Mouse (Mus musculus): ENCODE measurements around the gene Ccdc3. TPM values are rescaled to one million over a fixed set of nuclear protein-coding genes. Genes with fewer than 3 reads are reported as not detected.

Gene Ccdc3
- polyA plus RNA-seq, 1 experiment from 2014 or later, result 10.9 TPM

- Histone ChIP-seq H3K4me2 (replicated peaks) (no peak overlapping the region), H3K9me3 (no peaks in the 10 kb centered on the region), H3K4me3 (no peak overlapping the region), H3K4me1 (peaks cover 9% of the 10 kb centered on the region; the same call in 1 of the 2 replicates), H3K36me3 (no peaks in the 10 kb centered on the region), H3K27me3 (replicated peaks) (no peaks in the 10 kb centered on the region), H3K9ac (no peak overlapping the region), H3K27ac (no peak overlapping the region)
- 59% methylated on average over 5 of the region's 5 CpGs for WGBS
- no peak for ATAC-seq (ENCODE audit: low FRiP score, low read depth)
Observed at GRCm38 (mm10) chr2:5162756-5163155, 25.2 kb downstream of the Ccdc3 start.

GRCm38 (mm10) chr2:5165941-5166361 lies 28.4 kb downstream of the Ccdc3 start:
- no peak for ATAC-seq (ENCODE audit: low FRiP score, low read depth)
- 47% methylated on average over 4 of the region's 4 CpGs for WGBS
- Histone ChIP-seq H3K4me2 (replicated peaks) (no peak overlapping the region), H3K9ac (no peak overlapping the region), H3K27ac (no peak overlapping the region), H3K4me1 (0 out of 2 replicates have a peak, but pooled peaks cover 3% of the 10 kb centered on the region), H3K27me3 (replicated peaks) (no peaks in the 10 kb centered on the region), H3K4me3 (no peak overlapping the region), H3K9me3 (no peaks in the 10 kb centered on the region), H3K36me3 (no peaks in the 10 kb centered on the region)

- no peak overlapping the region for H3K9ac ChIP-seq
- no peaks in the 10 kb centered on the region for H3K36me3 ChIP-seq
- ATAC-seq (ENCODE audit: low FRiP score, low read depth), result no peak
- no peak overlapping the region for H3K4me3 ChIP-seq
- H3K4me2 ChIP-seq (replicated peaks), result no peak overlapping the region
- no peaks in the 10 kb centered on the region for H3K27me3 ChIP-seq (replicated peaks)
- H3K4me1 ChIP-seq, result 0 out of 2 replicates have a peak, but pooled peaks cover 3% of the 10 kb centered on the region
- H3K9me3 ChIP-seq, result no peaks in the 10 kb centered on the region
- WGBS, result 88% methylated on average over 2 of the region's 2 CpGs
- H3K27ac ChIP-seq, result no peak overlapping the region
Observed at GRCm38 (mm10) chr2:5166796-5167195, 29.2 kb downstream of the Ccdc3 start.

GRCm38 (mm10) chr2:5170815-5171214 lies 33.2 kb downstream of the Ccdc3 start:
- no peak for ATAC-seq (ENCODE audit: low FRiP score, low read depth)
- H3K4me3 ChIP-seq, result no peak overlapping the region
- no peak overlapping the region for H3K27ac ChIP-seq
- H3K36me3 ChIP-seq, result no peaks in the 10 kb centered on the region
- no peak overlapping the region for H3K4me2 ChIP-seq (replicated peaks)
- no peaks in the 10 kb centered on the region for H3K9me3 ChIP-seq
- H3K27me3 ChIP-seq (replicated peaks), result no peaks in the 10 kb centered on the region
- no peak overlapping the region for H3K9ac ChIP-seq
- 84% methylated on average over 4 of the region's 4 CpGs for WGBS
- H3K4me1 ChIP-seq, result no peaks in the 10 kb centered on the region

- WGBS, result 76% methylated on average over 5 of the region's 5 CpGs
- no peak overlapping the region for H3K4me2 ChIP-seq (replicated peaks)
- 0 out of 2 replicates have a peak, but pooled peaks cover 1% of the 10 kb centered on the region for H3K9me3 ChIP-seq
Observed at GRCm38 (mm10) chr2:5171301-5172000, 33.9 kb downstream of the Ccdc3 start.

GRCm38 (mm10) chr2:5172773-5173172 lies 35.2 kb downstream of the Ccdc3 start:
- Histone ChIP-seq H3K9me3 (0 out of 2 replicates have a peak, but pooled peaks cover 7% of the 10 kb centered on the region), H3K27ac (no peak overlapping the region), H3K9ac (no peak overlapping the region), H3K4me3 (no peak overlapping the region), H3K36me3 (no peaks in the 10 kb centered on the region), H3K4me1 (no peaks in the 10 kb centered on the region), H3K4me2 (replicated peaks) (no peak overlapping the region), H3K27me3 (replicated peaks) (no peaks in the 10 kb centered on the region)
- 83% methylated on average over 2 of the region's 2 CpGs for WGBS
- ATAC-seq (ENCODE audit: low FRiP score, low read depth), result no peak

More at GRCm38 (mm10) chr2:5171301-5172000, 33.9 kb downstream of the Ccdc3 start:
- no peaks in the 10 kb centered on the region for H3K27me3 ChIP-seq (replicated peaks)
- no peaks in the 10 kb centered on the region for H3K4me1 ChIP-seq
- H3K27ac ChIP-seq, result no peak overlapping the region
- H3K4me3 ChIP-seq, result no peak overlapping the region
- no peak overlapping the region for H3K9ac ChIP-seq
- no peaks in the 10 kb centered on the region for H3K36me3 ChIP-seq
- no peak for ATAC-seq (ENCODE audit: low FRiP score, low read depth)

GRCm38 (mm10) chr2:5174716-5175115 lies 37.1 kb downstream of the Ccdc3 start:
- H3K9ac ChIP-seq, result no peak overlapping the region
- H3K27me3 ChIP-seq (replicated peaks), result no peaks in the 10 kb centered on the region
- no peak overlapping the region for H3K4me3 ChIP-seq
- ATAC-seq (ENCODE audit: low FRiP score, low read depth), result no peak
- H3K4me1 ChIP-seq, result no peaks in the 10 kb centered on the region
- no peak overlapping the region for H3K4me2 ChIP-seq (replicated peaks)
- no peak overlapping the region for H3K27ac ChIP-seq
- 0 out of 2 replicates have a peak, but pooled peaks cover 7% of the 10 kb centered on the region for H3K9me3 ChIP-seq
- H3K36me3 ChIP-seq, result no peaks in the 10 kb centered on the region

- ATAC-seq (ENCODE audit: low FRiP score, low read depth), result no peak
- no peaks in the 10 kb centered on the region for H3K36me3 ChIP-seq
- H3K27me3 ChIP-seq (replicated peaks), result no peaks in the 10 kb centered on the region
- no peak overlapping the region for H3K4me3 ChIP-seq
- no peak overlapping the region for H3K9ac ChIP-seq
- H3K4me1 ChIP-seq, result no peaks in the 10 kb centered on the region; the same call in 1 of the 2 replicates
- WGBS, result 67% methylated on average over 5 of the region's 5 CpGs
- no peak overlapping the region for H3K27ac ChIP-seq
- 0 out of 2 replicates have a peak, but pooled peaks cover 3% of the 10 kb centered on the region for H3K9me3 ChIP-seq
- H3K4me2 ChIP-seq (replicated peaks), result no peak overlapping the region
Observed at GRCm38 (mm10) chr2:5181462-5182443, 44.2 kb downstream of the Ccdc3 start.

GRCm38 (mm10) chr2:5184166-5184565 lies 46.6 kb downstream of the Ccdc3 start:
- WGBS, result 80% methylated on average over 4 of the region's 4 CpGs
- Histone ChIP-seq H3K27me3 (replicated peaks) (no peaks in the 10 kb centered on the region), H3K9ac (no peak overlapping the region), H3K4me3 (no peak overlapping the region), H3K4me2 (replicated peaks) (no peak overlapping the region), H3K27ac (no peak overlapping the region), H3K4me1 (no peaks in the 10 kb centered on the region; the same call in 1 of the 2 replicates), H3K36me3 (no peaks in the 10 kb centered on the region), H3K9me3 (no peaks in the 10 kb centered on the region)
- ATAC-seq (ENCODE audit: low FRiP score, low read depth), result no peak

GRCm38 (mm10) chr2:5185631-5186030 lies 48.1 kb downstream of the Ccdc3 start:
- 80% methylated on average over 3 of the region's 3 CpGs for WGBS
- no peak overlapping the region for H3K27ac ChIP-seq
- H3K4me3 ChIP-seq, result no peak overlapping the region
- no peak for ATAC-seq (ENCODE audit: low FRiP score, low read depth)
- no peak overlapping the region for H3K4me2 ChIP-seq (replicated peaks)
- no peaks in the 10 kb centered on the region; the same call in 1 of the 2 replicates for H3K4me1 ChIP-seq
- no peaks in the 10 kb centered on the region for H3K9me3 ChIP-seq
- H3K9ac ChIP-seq, result no peak overlapping the region
- no peaks in the 10 kb centered on the region for H3K36me3 ChIP-seq
- no peaks in the 10 kb centered on the region for H3K27me3 ChIP-seq (replicated peaks)

GRCm38 (mm10) chr2:5192156-5192555 lies 54.6 kb downstream of the Ccdc3 start:
- H3K4me3 ChIP-seq, result no peak overlapping the region
- no peaks in the 10 kb centered on the region for H3K4me1 ChIP-seq
- 89% methylated on average over 4 of the region's 4 CpGs for whole genome bisulfite sequencing
- no peaks in the 10 kb centered on the region for H3K9me3 ChIP-seq
- H3K36me3 ChIP-seq, result no peaks in the 10 kb centered on the region
- no peak for ATAC-seq (ENCODE audit: low FRiP score, low read depth)
- H3K4me2 ChIP-seq (replicated peaks), result no peak overlapping the region
- no peak overlapping the region for H3K27ac ChIP-seq
- no peak overlapping the region for H3K9ac ChIP-seq
- H3K27me3 ChIP-seq (replicated peaks), result no peaks in the 10 kb centered on the region

- Histone ChIP-seq H3K36me3 (no peaks in the 10 kb centered on the region), H3K9ac (no peak overlapping the region), H3K4me1 (no peaks in the 10 kb centered on the region), H3K27me3 (replicated peaks) (no peaks in the 10 kb centered on the region), H3K9me3 (no peaks in the 10 kb centered on the region), H3K27ac (no peak overlapping the region), H3K4me3 (no peak overlapping the region), H3K4me2 (replicated peaks) (no peak overlapping the region)
- ATAC-seq (ENCODE audit: low FRiP score, low read depth), result no peak
- WGBS, result 88% methylated on average over 4 of the region's 4 CpGs
Observed at GRCm38 (mm10) chr2:5193071-5193470, 55.5 kb downstream of the Ccdc3 start.
